Mouse (Mus musculus): ENCODE results near the gene Gm21897. TPM values are rescaled to one million over a fixed set of nuclear protein-coding genes. Genes with fewer than 3 reads are reported as not detected.

Gm21897 gene
- polyA plus RNA-seq, 1 experiment from 2014 or later, result not detected

DNA sequence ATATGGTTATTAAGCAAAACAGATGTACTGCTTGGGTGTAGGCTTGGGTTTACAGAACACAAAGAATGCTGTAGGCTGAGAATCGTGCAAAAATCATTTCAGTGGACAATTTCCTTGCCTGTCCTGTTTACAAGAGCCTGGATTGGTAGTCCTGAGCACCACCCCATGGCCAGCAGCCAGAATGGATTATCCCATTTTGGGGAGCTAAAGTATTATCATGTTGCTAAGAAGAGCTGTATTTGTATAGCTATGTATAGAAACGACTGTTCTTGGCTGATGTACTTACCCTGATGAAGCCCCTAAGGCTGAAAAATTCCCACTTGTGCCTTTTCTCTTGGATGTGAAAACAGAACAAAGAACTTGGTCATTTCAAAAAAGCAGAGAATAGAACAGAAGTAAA, 37.6 kb downstream of the Gm21897 start:
- WGBS, result 37% methylated on average over 2 of the region's 2 CpGs
- Histone ChIP-seq H3K9ac (no peak overlapping the region), H3K4me3 (no peak overlapping the region), H3K36me3 (no peaks in the 10 kb centered on the region), H3K4me2 (no peak overlapping the region), H3K27me3 (no peaks in the 10 kb centered on the region), H3K27ac (peak overlapping the region; percentile 4; the same call in 1 of the 2 replicates), H3K4me1 (peaks cover 5% of the 10 kb centered on the region), H3K9me3 (no peaks in the 10 kb centered on the region)
- ATAC-seq (ENCODE audit: insufficient number of reproducible peaks, insufficient read depth, low FRiP score, low TSS enrichment, low read depth), result no peak

DNA sequence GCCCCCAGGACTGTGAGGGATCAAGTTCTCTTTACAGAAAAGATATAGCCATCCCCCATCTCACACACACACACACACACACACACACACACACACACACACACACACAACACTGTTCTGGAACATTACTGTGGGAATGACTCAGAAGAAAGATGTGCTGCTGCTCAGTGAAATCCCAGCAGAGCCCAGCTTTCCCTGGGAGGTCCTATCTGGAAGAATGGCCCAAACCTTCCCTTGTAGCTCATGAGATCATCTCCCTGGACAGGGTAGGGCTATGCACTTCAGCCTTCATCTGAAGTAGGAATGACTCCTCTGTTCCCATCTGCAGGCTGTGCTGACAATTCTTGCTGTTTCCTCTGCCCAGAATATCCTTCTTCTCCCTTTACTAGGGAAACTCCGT, 38.1 kb downstream of the Gm21897 start:
- H3K4me1 ChIP-seq, result peaks cover 5% of the 10 kb centered on the region
- no peak overlapping the region for H3K4me2 ChIP-seq
- H3K9me3 ChIP-seq, result no peaks in the 10 kb centered on the region
- H3K36me3 ChIP-seq, result no peaks in the 10 kb centered on the region
- H3K27ac ChIP-seq, result no peak overlapping the region
- no peak overlapping the region for H3K9ac ChIP-seq
- H3K4me3 ChIP-seq, result no peak overlapping the region
- H3K27me3 ChIP-seq, result no peaks in the 10 kb centered on the region
- no peak for ATAC-seq (ENCODE audit: insufficient number of reproducible peaks, insufficient read depth, low FRiP score, low TSS enrichment, low read depth)
- 76% methylated on average over 1 of the region's 1 CpGs for WGBS

DNA sequence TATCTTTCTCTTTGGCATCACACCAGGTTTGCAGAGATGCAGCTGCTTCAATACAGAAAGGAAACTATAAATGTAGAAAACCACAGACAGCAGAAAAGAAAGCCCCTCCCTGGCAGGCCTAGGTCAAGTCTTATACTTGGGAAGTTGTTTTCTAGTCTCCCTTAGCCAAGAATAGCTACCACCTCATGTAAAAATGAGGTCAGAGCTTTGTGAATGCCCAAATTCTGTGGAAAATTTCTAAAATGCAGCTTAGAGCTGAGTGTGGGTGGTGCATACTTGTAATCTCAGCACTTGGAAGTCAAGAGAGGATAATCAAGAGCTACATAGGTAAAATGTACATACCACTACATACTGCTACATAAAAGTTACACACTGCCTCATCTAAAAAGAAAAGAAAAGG, 40.5 kb downstream of the Gm21897 start:
- no peak overlapping the region for H3K4me3 ChIP-seq
- H3K9me3 ChIP-seq, result no peaks in the 10 kb centered on the region
- H3K9ac ChIP-seq, result no peak overlapping the region
- no peak for ATAC-seq (ENCODE audit: insufficient number of reproducible peaks, insufficient read depth, low FRiP score, low TSS enrichment, low read depth)
- no peaks in the 10 kb centered on the region for H3K27me3 ChIP-seq
- H3K4me2 ChIP-seq, result no peak overlapping the region
- no peaks in the 10 kb centered on the region; the same call in 1 of the 2 replicates for H3K4me1 ChIP-seq
- H3K27ac ChIP-seq, result no peak overlapping the region
- no peaks in the 10 kb centered on the region for H3K36me3 ChIP-seq

DNA sequence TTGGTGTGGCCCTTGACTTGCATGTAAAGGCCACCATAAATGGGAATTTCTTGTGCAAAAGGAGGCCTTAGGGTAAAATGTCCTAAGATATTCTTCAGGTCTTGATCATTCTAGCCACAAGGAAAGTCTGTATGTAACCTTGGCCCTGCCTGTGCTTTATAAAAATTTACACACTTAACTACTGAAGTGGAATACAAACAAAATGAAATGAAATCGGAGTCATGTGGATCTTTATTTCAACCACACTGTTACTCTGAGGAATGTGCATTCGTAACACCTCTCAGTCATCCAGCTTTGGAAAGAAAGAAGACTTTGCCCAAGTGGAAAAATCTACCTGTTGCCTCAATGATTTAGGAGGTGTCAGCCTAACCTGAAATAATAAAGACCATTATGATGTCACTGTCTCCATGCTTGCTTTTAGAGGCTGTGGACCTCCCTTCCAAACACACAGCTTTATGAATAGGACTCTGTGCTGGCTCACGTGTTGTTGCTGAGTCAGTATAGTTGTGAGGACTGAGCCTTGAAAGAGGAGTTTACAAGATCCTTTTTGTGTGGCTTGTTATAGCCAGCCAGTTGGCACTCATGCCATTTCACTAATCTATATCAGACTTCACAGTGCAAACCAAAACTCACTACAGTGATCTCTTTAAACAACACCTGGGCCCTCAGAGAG, 42.0 kb downstream of the Gm21897 start:
- no peak overlapping the region for H3K27ac ChIP-seq
- H3K9ac ChIP-seq, result no peak overlapping the region
- 77% methylated on average over 3 of the region's 3 CpGs for WGBS
- ATAC-seq (ENCODE audit: insufficient number of reproducible peaks, insufficient read depth, low FRiP score, low TSS enrichment, low read depth), result no peak
- H3K36me3 ChIP-seq, result no peaks in the 10 kb centered on the region
- no peaks in the 10 kb centered on the region for H3K9me3 ChIP-seq
- H3K4me2 ChIP-seq, result no peak overlapping the region
- no peak overlapping the region for H3K4me3 ChIP-seq
- no peaks in the 10 kb centered on the region for H3K27me3 ChIP-seq
- H3K4me1 ChIP-seq, result no peaks in the 10 kb centered on the region; the same call in 1 of the 2 replicates

DNA sequence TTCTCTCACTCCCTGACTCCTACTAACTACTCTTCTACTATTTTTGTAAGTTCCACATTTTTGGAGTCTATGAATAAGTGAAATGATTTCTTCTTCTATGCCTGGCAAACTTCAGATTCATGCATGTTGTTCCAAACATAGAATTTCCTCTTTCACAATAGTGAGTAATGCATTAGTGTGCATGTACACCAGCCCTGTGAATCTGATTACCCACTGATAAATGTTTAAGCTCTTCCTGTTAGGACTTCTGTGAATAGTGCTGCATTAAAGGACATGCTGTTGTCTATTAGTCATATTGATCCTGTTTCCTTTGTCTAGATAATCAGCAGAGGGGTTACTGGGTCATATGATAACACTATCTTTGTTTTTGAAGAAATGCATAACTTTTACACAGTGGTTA, 43.6 kb downstream of the Gm21897 start:
- Histone ChIP-seq H3K27ac (no peak overlapping the region), H3K27me3 (no peaks in the 10 kb centered on the region), H3K4me3 (no peak overlapping the region), H3K9ac (no peak overlapping the region), H3K4me2 (no peak overlapping the region), H3K4me1 (no peaks in the 10 kb centered on the region; the same call in 1 of the 2 replicates), H3K9me3 (no peaks in the 10 kb centered on the region), H3K36me3 (no peaks in the 10 kb centered on the region)
- ATAC-seq (ENCODE audit: insufficient number of reproducible peaks, insufficient read depth, low FRiP score, low TSS enrichment, low read depth), result no peak

Data from embryonic facial prominence, embryonic 13.5 days (tissue).